Mouse (Mus musculus): ENCODE data around the gene Oprl1. TPM values are rescaled to one million over a fixed set of nuclear protein-coding genes. Genes with fewer than 3 reads are reported as not detected.

Oprl1 gene
- polyA plus RNA-seq (2014; fragmentation: Nextera tagmentation; extraction: Ambion mirVana): 98.4 and 105 TPM in 2 replicates

GRCm38 (mm10) chr2:181714903-181715326, at the start of gene Oprl1:
Gene Oprl1 (plus strand): TSS chr2:181715016.
- peak within 1 kb of the TSS; percentile 86 for H3K27ac ChIP-seq (ENCODE audit: low read depth, low read length)
- H3K9me3 ChIP-seq (ENCODE audit: control insufficient read depth, low read length): no peaks in the 10 kb centered on the region
- H3K36me3 ChIP-seq (ENCODE audit: control insufficient read depth, insufficient read depth, low read length): peaks cover 11% of the 10 kb centered on the region
- H3K4me2 ChIP-seq (ENCODE audit: low read depth, low read length): peak within 1 kb of the TSS; percentile 76
- no peaks in the 10 kb centered on the region for H3K27me3 ChIP-seq (ENCODE audit: control insufficient read depth, insufficient read depth, low read length)
- H3K4me1 ChIP-seq (ENCODE audit: control insufficient read depth, insufficient read depth, low read length): peaks cover 27% of the 10 kb centered on the region
- ATAC-seq (ENCODE audit: low read depth): peak; percentile 79
- H3K9ac ChIP-seq (replicated peaks; ENCODE audit: low read depth, low read length): peak within 1 kb of the TSS; percentile 55
- peak within 1 kb of the TSS; percentile 44 for H3K4me3 ChIP-seq (ENCODE audit: low read depth, low read length)
- WGBS: 4% methylated on average over 7 of the region's 7 CpGs

- no peak for ATAC-seq (ENCODE audit: low read depth)
- Histone ChIP-seq H3K4me2 (ENCODE audit: low read depth, low read length) (peak overlapping the region; percentile 52), H3K4me1 (ENCODE audit: control insufficient read depth, insufficient read depth, low read length) (peaks cover 7% of the 10 kb centered on the region), H3K9ac (replicated peaks; ENCODE audit: low read depth, low read length) (peak overlapping the region; percentile 39; the same call in 1 of the 2 replicates), H3K9me3 (ENCODE audit: control insufficient read depth, low read length) (no peaks in the 10 kb centered on the region), H3K36me3 (ENCODE audit: control insufficient read depth, insufficient read depth, low read length) (no peaks in the 10 kb centered on the region), H3K27ac (ENCODE audit: low read depth, low read length) (no peak overlapping the region; the same call in 1 of the 2 replicates), H3K27me3 (ENCODE audit: control insufficient read depth, insufficient read depth, low read length) (peaks cover 36% of the 10 kb centered on the region), H3K4me3 (ENCODE audit: low read depth, low read length) (peak overlapping the region; percentile 35)
- 4% methylated on average over 53 of the region's 56 CpGs for WGBS
Observed at GRCm38 (mm10) chr2:181670285-181670912, 44.4 kb upstream of the Oprl1 start.

DNA sequence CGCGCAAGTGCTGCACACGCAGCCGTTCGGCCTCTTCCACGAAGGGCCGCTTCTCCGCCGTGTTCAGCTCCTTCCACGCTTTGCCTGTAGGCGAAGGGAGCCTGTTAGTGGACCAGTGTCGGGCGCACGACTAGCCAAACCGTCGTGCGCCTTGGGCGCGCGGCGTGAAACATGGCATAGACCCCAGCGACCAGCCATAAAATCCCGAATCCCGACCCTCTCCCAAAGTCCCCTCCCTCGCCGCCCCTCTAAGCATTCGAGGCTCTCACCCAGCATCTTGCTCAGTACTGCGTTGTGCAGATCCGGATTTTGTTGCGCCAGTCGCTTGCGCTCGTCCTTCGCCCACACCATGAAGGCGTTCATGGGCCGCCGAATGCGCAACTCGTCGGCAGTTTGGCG, 43.9 kb upstream of the Oprl1 start:
- ATAC-seq (ENCODE audit: low read depth): no peak
- WGBS: under 1% methylated on average over 41 of the region's 41 CpGs
- Histone ChIP-seq H3K4me3 (ENCODE audit: low read depth, low read length) (peak overlapping the region; percentile 35), H3K27ac (ENCODE audit: low read depth, low read length) (no peak overlapping the region; the same call in 1 of the 2 replicates), H3K27me3 (ENCODE audit: control insufficient read depth, insufficient read depth, low read length) (peaks cover 36% of the 10 kb centered on the region), H3K36me3 (ENCODE audit: control insufficient read depth, insufficient read depth, low read length) (no peaks in the 10 kb centered on the region), H3K9ac (replicated peaks; ENCODE audit: low read depth, low read length) (peak overlapping the region; percentile 39; the same call in 1 of the 2 replicates), H3K9me3 (ENCODE audit: control insufficient read depth, low read length) (no peaks in the 10 kb centered on the region), H3K4me2 (ENCODE audit: low read depth, low read length) (peak overlapping the region; percentile 52), H3K4me1 (ENCODE audit: control insufficient read depth, insufficient read depth, low read length) (peaks cover 7% of the 10 kb centered on the region)

- no peak within 1 kb of the TSS; the same call in 1 of the 2 replicates for H3K27ac ChIP-seq (ENCODE audit: low read depth, low read length)
Observed at GRCm38 (mm10) chr2:181671326-181671725, 43.5 kb upstream of the Oprl1 start, which contains the start of gene Sox18. Gene Sox18 (minus strand): TSS chr2:181671640.

GRCm38 (mm10) chr2:181671984-181672383, 42.8 kb upstream of the Oprl1 start:
- 24% methylated on average over 7 of the region's 7 CpGs for WGBS
- H3K4me3 ChIP-seq (ENCODE audit: low read depth, low read length): no peak overlapping the region
- no peaks in the 10 kb centered on the region for H3K9me3 ChIP-seq (ENCODE audit: control insufficient read depth, low read length)
- no peak for ATAC-seq (ENCODE audit: low read depth)
- no peaks in the 10 kb centered on the region for H3K36me3 ChIP-seq (ENCODE audit: control insufficient read depth, insufficient read depth, low read length)
- no peak overlapping the region for H3K27ac ChIP-seq (ENCODE audit: low read depth, low read length)
- H3K27me3 ChIP-seq (ENCODE audit: control insufficient read depth, insufficient read depth, low read length): peaks cover 36% of the 10 kb centered on the region
- H3K9ac ChIP-seq (replicated peaks; ENCODE audit: low read depth, low read length): no peak overlapping the region
- H3K4me1 ChIP-seq (ENCODE audit: control insufficient read depth, insufficient read depth, low read length): peaks cover 7% of the 10 kb centered on the region
- no peak overlapping the region for H3K4me2 ChIP-seq (ENCODE audit: low read depth, low read length)

More at GRCm38 (mm10) chr2:181671326-181671725, 43.5 kb upstream of the Oprl1 start, which contains the start of gene Sox18:
- H3K4me3 ChIP-seq (ENCODE audit: low read depth, low read length): peak within 1 kb of the TSS; percentile 35
- H3K36me3 ChIP-seq (ENCODE audit: control insufficient read depth, insufficient read depth, low read length): no peaks in the 10 kb centered on the region
- no peaks in the 10 kb centered on the region for H3K9me3 ChIP-seq (ENCODE audit: control insufficient read depth, low read length)
- H3K27me3 ChIP-seq (ENCODE audit: control insufficient read depth, insufficient read depth, low read length): peaks cover 36% of the 10 kb centered on the region
- peak within 1 kb of the TSS; percentile 39 for H3K9ac ChIP-seq (replicated peaks; ENCODE audit: low read depth, low read length)
- no peak for ATAC-seq (ENCODE audit: low read depth)
- H3K4me2 ChIP-seq (ENCODE audit: low read depth, low read length): peak within 1 kb of the TSS; percentile 52
- peaks cover 7% of the 10 kb centered on the region for H3K4me1 ChIP-seq (ENCODE audit: control insufficient read depth, insufficient read depth, low read length)
- under 1% methylated on average over 40 of the region's 43 CpGs for WGBS

DNA sequence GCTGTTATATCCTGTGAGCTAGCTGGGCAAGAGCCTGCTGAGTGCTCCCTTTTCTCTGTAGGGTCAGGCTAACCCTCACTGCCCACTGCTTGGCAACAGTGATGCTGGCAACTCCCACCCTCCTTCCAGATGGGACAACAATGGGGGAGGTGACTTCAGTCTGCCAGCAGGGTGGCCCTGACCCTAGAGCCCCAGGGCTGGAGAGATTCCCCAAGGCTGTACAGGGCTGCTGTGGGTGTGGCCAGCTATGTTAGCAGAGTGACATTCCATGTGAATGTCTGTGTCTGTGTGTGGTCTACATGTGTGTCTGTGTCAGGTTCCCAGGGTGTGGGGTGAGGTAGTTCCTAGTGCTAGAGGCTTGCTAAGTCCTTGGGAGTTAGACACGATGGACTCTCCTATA, 41.3 kb upstream of the Oprl1 start:
- no peak for ATAC-seq (ENCODE audit: low read depth)
- no peak overlapping the region for H3K9ac ChIP-seq (replicated peaks; ENCODE audit: low read depth, low read length)
- H3K4me1 ChIP-seq (ENCODE audit: control insufficient read depth, insufficient read depth, low read length): peaks cover 7% of the 10 kb centered on the region
- H3K27ac ChIP-seq (ENCODE audit: low read depth, low read length): no peak overlapping the region
- no peak overlapping the region for H3K4me2 ChIP-seq (ENCODE audit: low read depth, low read length)
- 53% methylated on average over 1 of the region's 1 CpGs for WGBS
- no peaks in the 10 kb centered on the region for H3K9me3 ChIP-seq (ENCODE audit: control insufficient read depth, low read length)
- H3K36me3 ChIP-seq (ENCODE audit: control insufficient read depth, insufficient read depth, low read length): no peaks in the 10 kb centered on the region
- peaks cover 36% of the 10 kb centered on the region for H3K27me3 ChIP-seq (ENCODE audit: control insufficient read depth, insufficient read depth, low read length)
- no peak overlapping the region for H3K4me3 ChIP-seq (ENCODE audit: low read depth, low read length)

- peaks cover 11% of the 10 kb centered on the region for H3K4me1 ChIP-seq (ENCODE audit: control insufficient read depth, insufficient read depth, low read length)
- no peak for ATAC-seq (ENCODE audit: low read depth)
- WGBS: 84% methylated on average over 4 of the region's 4 CpGs
Observed at GRCm38 (mm10) chr2:181674934-181675333, 39.9 kb upstream of the Oprl1 start.

GRCm38 (mm10) chr2:181675454-181675853, 39.4 kb upstream of the Oprl1 start:
- Histone ChIP-seq H3K4me1 (ENCODE audit: control insufficient read depth, insufficient read depth, low read length) (peaks cover 11% of the 10 kb centered on the region), H3K36me3 (ENCODE audit: control insufficient read depth, insufficient read depth, low read length) (no peaks in the 10 kb centered on the region), H3K27me3 (ENCODE audit: control insufficient read depth, insufficient read depth, low read length) (peaks cover 20% of the 10 kb centered on the region), H3K9ac (replicated peaks; ENCODE audit: low read depth, low read length) (no peak overlapping the region), H3K4me3 (ENCODE audit: low read depth, low read length) (no peak overlapping the region), H3K9me3 (ENCODE audit: control insufficient read depth, low read length) (no peaks in the 10 kb centered on the region), H3K4me2 (ENCODE audit: low read depth, low read length) (peak overlapping the region; percentile 29; the same call in 1 of the 2 replicates), H3K27ac (ENCODE audit: low read depth, low read length) (peak overlapping the region; percentile 30; the same call in 1 of the 2 replicates)
- 2% methylated on average over 14 of the region's 14 CpGs for WGBS
- ATAC-seq (ENCODE audit: low read depth): no peak

More at GRCm38 (mm10) chr2:181674934-181675333, 39.9 kb upstream of the Oprl1 start:
- Histone ChIP-seq H3K27ac (ENCODE audit: low read depth, low read length) (peak overlapping the region; percentile 23; the same call in 1 of the 2 replicates), H3K27me3 (ENCODE audit: control insufficient read depth, insufficient read depth, low read length) (peaks cover 26% of the 10 kb centered on the region), H3K36me3 (ENCODE audit: control insufficient read depth, insufficient read depth, low read length) (no peaks in the 10 kb centered on the region), H3K4me2 (ENCODE audit: low read depth, low read length) (peak overlapping the region; percentile 29; the same call in 1 of the 2 replicates), H3K9me3 (ENCODE audit: control insufficient read depth, low read length) (no peaks in the 10 kb centered on the region), H3K9ac (replicated peaks; ENCODE audit: low read depth, low read length) (no peak overlapping the region), H3K4me3 (ENCODE audit: low read depth, low read length) (no peak overlapping the region)

DNA sequence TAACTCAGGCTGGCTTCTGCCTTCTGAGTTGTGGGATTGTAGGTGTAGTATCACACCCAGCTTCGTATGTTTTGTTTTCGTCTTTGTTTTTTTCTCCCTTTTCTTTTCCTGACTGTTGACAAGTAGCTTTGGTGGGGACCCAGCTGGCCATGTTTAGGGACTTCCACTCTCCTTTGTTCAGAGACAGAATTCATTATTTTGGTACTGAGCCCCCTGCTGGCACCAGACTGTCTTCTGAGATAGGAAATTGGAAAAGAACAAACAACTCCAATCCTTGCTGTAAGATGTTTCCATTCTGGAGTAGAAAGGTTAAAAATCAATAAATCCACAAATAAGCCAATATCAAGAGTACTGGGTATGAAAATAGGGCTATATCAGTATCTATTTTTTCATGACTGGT, 38.4 kb upstream of the Oprl1 start:
- Histone ChIP-seq H3K9ac (replicated peaks; ENCODE audit: low read depth, low read length) (no peak overlapping the region), H3K4me1 (ENCODE audit: control insufficient read depth, insufficient read depth, low read length) (peaks cover 11% of the 10 kb centered on the region), H3K27me3 (ENCODE audit: control insufficient read depth, insufficient read depth, low read length) (peaks cover 11% of the 10 kb centered on the region), H3K4me3 (ENCODE audit: low read depth, low read length) (no peak overlapping the region), H3K9me3 (ENCODE audit: control insufficient read depth, low read length) (no peaks in the 10 kb centered on the region), H3K27ac (ENCODE audit: low read depth, low read length) (no peak overlapping the region), H3K4me2 (ENCODE audit: low read depth, low read length) (no peak overlapping the region), H3K36me3 (ENCODE audit: control insufficient read depth, insufficient read depth, low read length) (no peaks in the 10 kb centered on the region)
- ATAC-seq (ENCODE audit: low read depth): no peak
- 58% methylated on average over 2 of the region's 2 CpGs for WGBS

Data from neural tube, embryonic 14.5 days (tissue).